Mouse (Mus musculus) limb, embryonic 10.5 days (tissue): ENCODE results near the gene Adssl1. TPM values are rescaled to one million over a fixed set of nuclear protein-coding genes. Genes with fewer than 3 reads are reported as not detected.

ENCODE experiments used
- DNase-seq: peaks from one replicate; pipeline ENCODE4 v3.0.0-alpha.2; 2017; ENCODE audit warnings: low spot score
- H3K27ac ChIP-seq: fragments of 300-500 bp; sonication (generic); 2 replicates; pipeline ENCODE4 v1.5.1; 2016; ENCODE audit warnings: mild to moderate bottlenecking
- H3K27me3 ChIP-seq: fragments of 300-500 bp; sonication (generic); 2 replicates; pipeline ENCODE4 v1.6.1; 2016; ENCODE audit warnings: low read depth, mild to moderate bottlenecking; ENCODE audit not compliant: poor library complexity, severe bottlenecking
- H3K36me3 ChIP-seq: fragments of 300-500 bp; sonication (generic); 2 replicates; pipeline ENCODE4 v1.6.1; 2016; ENCODE audit warnings: mild to moderate bottlenecking, moderate library complexity
- H3K4me1 ChIP-seq: fragments of 300-500 bp; sonication (generic); 2 replicates; pipeline ENCODE4 v1.6.1; 2016
- H3K4me3 ChIP-seq: fragments of 300-500 bp; sonication (generic); 2 replicates; pipeline ENCODE4 v1.5.1; 2016; ENCODE audit warnings: mild to moderate bottlenecking, moderate library complexity
- H3K9me3 ChIP-seq: fragments of 300-500 bp; sonication (generic); replicated peaks from 2 replicates; pipeline ENCODE4 v1.6.1; 2016; ENCODE audit warnings: mild to moderate bottlenecking
- WGBS: fragments of 180-500 bp; shearing (Covaris S2); methylation state at CpG from one replicate; pipeline ENCODE4 v1.1.7; 2016; 5-methylcytosine and 5-hydroxymethylcytosine counted together
- polyA plus RNA-seq: library from polyadenylated mRNA; unstranded; fragments of >200 nt; fragmentation: Nextera tagmentation; extraction: Ambion mirVana; gene quantifications from 2 replicates; pipeline ENCODE4 v1.2.1, GENCODE M21; 2016

Adssl1 gene
- polyA plus RNA-seq, 1 experiment from 2014 or later = 3.0 TPM

GRCm38 (mm10) chr12:112670718-112671393, 51.0 kb downstream of the Adssl1 start:
- Histone ChIP-seq H3K4me3 (peak overlapping the region; percentile 27), H3K36me3 (peaks cover 65% of the 10 kb centered on the region)
- 49% methylated on average over 9 of the region's 9 CpGs for WGBS

GRCm38 (mm10) chr12:112671891-112672290, 52.0 kb downstream of the Adssl1 start:
- Histone ChIP-seq H3K27ac (peak overlapping the region; percentile 66), H3K4me1 (peaks cover 51% of the 10 kb centered on the region), H3K27me3 (peaks cover 9% of the 10 kb centered on the region), H3K9me3 (no peaks in the 10 kb centered on the region), H3K4me3 (peak overlapping the region; percentile 97), H3K36me3 (peaks cover 55% of the 10 kb centered on the region)
- no peak for DNase-seq
- WGBS = 83% methylated on average over 7 of the region's 7 CpGs

More at GRCm38 (mm10) chr12:112670718-112671393, 51.0 kb downstream of the Adssl1 start:
- DNase-seq = no peak
- H3K27me3 ChIP-seq = no peaks in the 10 kb centered on the region
- peaks cover 51% of the 10 kb centered on the region for H3K4me1 ChIP-seq
- H3K27ac ChIP-seq = peak overlapping the region; percentile 66
- no peaks in the 10 kb centered on the region for H3K9me3 ChIP-seq

- peaks cover 19% of the 10 kb centered on the region for H3K27me3 ChIP-seq
- H3K4me1 ChIP-seq = peaks cover 53% of the 10 kb centered on the region
- DNase-seq = peak; percentile 64
- H3K27ac ChIP-seq = peak overlapping the region; percentile 99
- no peaks in the 10 kb centered on the region for H3K9me3 ChIP-seq
- 12% methylated on average over 21 of the region's 21 CpGs for WGBS
- peaks cover 44% of the 10 kb centered on the region for H3K36me3 ChIP-seq
- peak overlapping the region; percentile 97 for H3K4me3 ChIP-seq
Measured at GRCm38 (mm10) chr12:112672744-112673575, 53.1 kb downstream of the Adssl1 start.

- peak overlapping the region; percentile 99 for H3K27ac ChIP-seq
- peaks cover 60% of the 10 kb centered on the region for H3K4me1 ChIP-seq
- peaks cover 26% of the 10 kb centered on the region for H3K27me3 ChIP-seq
- DNase-seq = peak; percentile 64
- H3K4me3 ChIP-seq = peak overlapping the region; percentile 97
- no peaks in the 10 kb centered on the region for H3K9me3 ChIP-seq
- peaks cover 38% of the 10 kb centered on the region for H3K36me3 ChIP-seq
- WGBS = 5% methylated on average over 57 of the region's 68 CpGs
Measured at GRCm38 (mm10) chr12:112673576-112674091, 53.8 kb downstream of the Adssl1 start.

GRCm38 (mm10) chr12:112674132-112675011, 54.5 kb downstream of the Adssl1 start, which contains the start of gene Akt1:
Akt1 (minus strand) TSS chr12:112674884.
- Histone ChIP-seq H3K27ac (peak within 1 kb of the TSS; percentile 99), H3K4me1 (peaks cover 67% of the 10 kb centered on the region), H3K36me3 (peaks cover 30% of the 10 kb centered on the region), H3K9me3 (no peaks in the 10 kb centered on the region), H3K27me3 (peaks cover 33% of the 10 kb centered on the region), H3K4me3 (peak within 1 kb of the TSS; percentile 97)
- WGBS = 14% methylated on average over 70 of the region's 70 CpGs
- DNase-seq = peak; percentile 79

GRCm38 (mm10) chr12:112675245-112676035, 55.6 kb downstream of the Adssl1 start:
- H3K9me3 ChIP-seq = no peaks in the 10 kb centered on the region
- peak overlapping the region; percentile 99 for H3K27ac ChIP-seq
- peaks cover 20% of the 10 kb centered on the region for H3K36me3 ChIP-seq
- peak overlapping the region; percentile 97 for H3K4me3 ChIP-seq
- WGBS = 16% methylated on average over 18 of the region's 18 CpGs
- DNase-seq = peak; percentile 88
- peaks cover 44% of the 10 kb centered on the region for H3K27me3 ChIP-seq
- peaks cover 69% of the 10 kb centered on the region for H3K4me1 ChIP-seq

GRCm38 (mm10) chr12:112677076-112677475, 57.2 kb downstream of the Adssl1 start:
- H3K4me3 ChIP-seq = no peak overlapping the region
- no peak overlapping the region for H3K27ac ChIP-seq
- 60% methylated on average over 5 of the region's 5 CpGs for WGBS
- peaks cover 3% of the 10 kb centered on the region; the same call in 1 of the 2 replicates for H3K36me3 ChIP-seq
- peaks cover 61% of the 10 kb centered on the region for H3K27me3 ChIP-seq
- H3K4me1 ChIP-seq = peaks cover 53% of the 10 kb centered on the region
- H3K9me3 ChIP-seq = no peaks in the 10 kb centered on the region
- DNase-seq = no peak

- DNase-seq = no peak
- WGBS = 20% methylated on average over 19 of the region's 19 CpGs
- H3K27me3 ChIP-seq = peaks cover 70% of the 10 kb centered on the region
Measured at GRCm38 (mm10) chr12:112677943-112678554, 58.2 kb downstream of the Adssl1 start.

GRCm38 (mm10) chr12:112678555-112679026, 58.7 kb downstream of the Adssl1 start, which contains the start of gene Zbtb42:
Zbtb42 (plus strand) TSS chr12:112678828.
- Histone ChIP-seq H3K27ac (peak within 1 kb of the TSS; percentile 85), H3K4me1 (peaks cover 38% of the 10 kb centered on the region), H3K36me3 (no peaks in the 10 kb centered on the region), H3K27me3 (peaks cover 75% of the 10 kb centered on the region), H3K9me3 (no peaks in the 10 kb centered on the region), H3K4me3 (peak within 1 kb of the TSS; percentile 75)
- WGBS = under 1% methylated on average over 60 of the region's 60 CpGs
- DNase-seq = peak; percentile 84

More at GRCm38 (mm10) chr12:112677943-112678554, 58.2 kb downstream of the Adssl1 start:
- peaks cover 43% of the 10 kb centered on the region for H3K4me1 ChIP-seq
- no peaks in the 10 kb centered on the region for H3K9me3 ChIP-seq
- H3K27ac ChIP-seq = peak overlapping the region; percentile 85
- H3K36me3 ChIP-seq = no peaks in the 10 kb centered on the region
- peak overlapping the region; percentile 75 for H3K4me3 ChIP-seq

- peak overlapping the region; percentile 85 for H3K27ac ChIP-seq
- peak; percentile 69 for DNase-seq
- WGBS = 4% methylated on average over 75 of the region's 87 CpGs
Measured at GRCm38 (mm10) chr12:112679027-112679996, 59.5 kb downstream of the Adssl1 start.

More at GRCm38 (mm10) chr12:112679027-112679996, 59.5 kb downstream of the Adssl1 start:
- H3K9me3 ChIP-seq = no peaks in the 10 kb centered on the region
- peaks cover 35% of the 10 kb centered on the region for H3K4me1 ChIP-seq
- no peaks in the 10 kb centered on the region for H3K36me3 ChIP-seq
- peak overlapping the region; percentile 75 for H3K4me3 ChIP-seq
- peaks cover 78% of the 10 kb centered on the region for H3K27me3 ChIP-seq
